Mouse (Mus musculus) liver (tissue): Measurements from ENCODE around the gene Celf2.

Source experiments
- DNase-seq: peaks from one replicate; pipeline ENCODE4 v3.0.0-alpha.2; 2020; ENCODE audit warnings: mixed read lengths

The Celf2 gene

DNA sequence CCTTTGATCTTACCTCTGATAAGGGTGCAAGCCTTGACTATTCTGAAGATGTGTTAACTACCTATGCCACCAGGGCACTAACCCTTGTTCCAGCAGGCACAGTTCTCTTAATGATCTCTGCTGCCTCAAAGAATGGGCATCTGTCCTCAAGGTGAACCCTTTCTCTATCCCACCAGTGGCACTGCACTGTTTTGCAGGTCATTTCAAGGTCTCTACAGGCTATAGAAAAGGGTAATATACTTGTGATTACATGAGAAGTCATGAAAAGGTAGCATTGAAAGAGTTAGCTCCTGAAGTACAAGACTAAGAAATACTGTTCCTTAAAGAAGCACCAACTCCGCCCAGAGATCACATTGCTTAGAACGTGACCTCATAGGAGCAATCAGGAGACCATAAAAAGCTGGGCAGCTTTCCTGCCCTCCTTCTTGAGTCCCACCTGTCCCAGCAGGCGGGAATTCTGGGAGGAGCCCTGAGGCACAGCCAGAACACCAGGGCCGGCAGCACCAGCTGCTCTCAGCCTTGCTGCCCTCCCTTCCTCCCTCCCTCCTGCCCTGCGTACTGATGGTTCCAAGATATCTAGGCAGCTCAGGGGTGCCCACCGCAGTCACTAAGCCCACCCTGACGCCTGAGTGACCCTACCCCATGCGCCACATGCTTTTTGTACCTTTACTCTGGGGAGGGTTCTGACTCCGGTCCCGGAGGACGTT, 788.5 kb downstream of the Celf2 start:
- DNase-seq, result no peak

DNA sequence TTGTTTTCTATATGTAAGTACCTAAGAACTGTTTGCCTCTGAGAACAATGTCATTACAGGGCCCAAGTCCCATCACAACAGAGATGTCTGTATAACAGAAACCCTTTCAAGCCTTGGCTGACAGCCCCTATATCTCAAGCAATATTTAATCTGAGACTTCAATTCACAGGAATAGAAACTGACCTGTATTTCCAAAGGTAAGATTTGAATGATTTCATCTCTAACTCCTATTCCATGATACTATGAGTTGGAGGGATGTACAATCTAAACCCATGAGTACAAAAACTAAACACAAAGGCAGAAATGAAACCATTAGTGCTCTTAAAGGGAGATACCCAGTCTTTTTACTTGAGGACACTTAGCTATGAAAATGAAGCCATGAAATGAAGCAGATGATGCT, 790.5 kb downstream of the Celf2 start:
- DNase-seq, result no peak

DNA sequence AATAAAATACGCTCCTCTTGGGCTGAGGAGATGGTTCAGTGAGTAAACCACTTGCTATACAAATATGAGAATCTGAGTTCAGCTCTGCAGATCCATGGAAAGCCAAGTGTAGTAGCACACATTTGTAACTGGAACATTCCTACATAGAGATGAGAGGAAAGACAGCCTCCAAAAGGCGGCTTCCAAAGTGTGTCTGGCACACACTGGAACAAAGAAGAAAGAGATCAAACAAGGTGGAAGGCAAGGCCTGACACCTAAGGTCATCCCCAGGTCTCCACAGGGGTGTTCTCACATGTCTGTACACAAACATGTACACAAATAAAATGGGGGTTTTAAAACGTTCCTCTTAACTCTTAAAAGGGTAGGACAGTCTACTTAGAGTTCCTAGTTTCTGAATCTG, 791.4 kb downstream of the Celf2 start:
- no peak for DNase-seq

DNA sequence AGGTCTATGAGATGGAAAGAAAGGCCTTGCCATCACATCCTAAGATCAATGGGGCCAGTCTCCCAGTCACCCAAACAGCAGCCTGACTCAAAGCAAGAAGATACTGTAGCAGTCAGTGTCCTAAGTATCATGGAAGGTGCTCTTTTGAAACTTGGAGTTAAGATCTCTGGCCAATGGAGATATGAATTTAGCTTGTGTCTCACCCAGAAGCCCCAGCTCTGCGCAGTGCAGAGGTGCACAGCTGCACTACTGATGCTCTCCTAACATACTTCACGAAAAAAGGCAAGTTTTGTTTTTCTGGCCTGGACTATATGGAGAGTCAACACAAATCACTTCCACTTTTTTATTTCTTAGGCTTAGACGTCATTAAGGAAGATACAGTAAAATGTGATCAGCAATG, 793.8 kb downstream of the Celf2 start:
- DNase-seq, result no peak

DNA sequence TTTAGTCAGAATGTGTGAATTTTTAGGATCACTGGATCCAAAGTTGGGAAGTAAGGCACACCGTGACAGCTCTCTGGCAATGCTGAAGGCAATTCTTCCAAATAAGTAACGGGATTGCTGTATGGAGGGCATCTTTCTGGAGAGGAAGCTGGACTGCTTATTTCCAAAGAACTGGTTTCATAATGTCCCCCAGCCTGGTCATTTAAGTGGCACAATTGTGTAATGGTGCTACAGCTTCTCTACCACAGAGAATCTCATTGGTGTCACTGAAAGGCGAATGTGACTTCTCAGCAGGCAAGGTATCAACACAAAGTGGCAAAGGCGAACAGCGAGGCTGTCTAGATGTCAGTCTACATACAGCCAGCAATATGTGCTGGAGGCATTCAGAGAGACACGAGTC, 795.8 kb downstream of the Celf2 start:
- DNase-seq, result no peak

DNA sequence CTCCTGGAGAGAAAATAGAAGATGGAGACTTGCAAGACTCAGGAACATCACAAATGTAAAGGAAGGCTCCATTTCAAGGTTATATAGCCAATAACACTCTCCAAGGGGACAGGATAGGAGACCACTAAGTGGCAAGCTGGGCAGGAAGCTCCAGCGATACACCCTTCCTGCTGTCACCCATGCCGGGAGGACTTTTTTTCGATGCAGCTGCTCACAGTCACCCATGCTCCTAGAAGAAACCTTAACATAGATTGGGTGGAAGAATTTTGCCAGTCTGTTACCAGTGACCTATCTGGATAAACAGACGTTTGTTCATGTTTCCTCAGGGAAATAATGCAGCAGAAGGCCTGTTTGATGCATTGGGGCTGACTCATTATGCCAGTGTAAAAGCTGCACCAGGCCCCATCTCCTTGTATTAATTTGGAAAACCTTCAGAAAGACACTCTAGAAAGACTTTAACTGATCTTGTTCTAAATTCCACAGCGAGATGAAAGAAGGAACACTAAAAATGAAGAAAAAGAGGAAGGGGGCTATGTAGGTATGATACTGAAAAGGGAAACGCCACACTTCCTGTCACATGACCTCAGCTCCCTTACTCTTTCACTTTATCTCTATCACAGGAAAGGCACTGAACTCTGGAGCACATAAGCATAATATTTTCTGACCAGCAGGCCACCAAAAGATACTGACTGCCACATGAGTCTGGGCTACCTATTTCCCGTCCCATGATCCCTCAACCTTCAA, 798.5 kb downstream of the Celf2 start:
- no peak for DNase-seq

DNA sequence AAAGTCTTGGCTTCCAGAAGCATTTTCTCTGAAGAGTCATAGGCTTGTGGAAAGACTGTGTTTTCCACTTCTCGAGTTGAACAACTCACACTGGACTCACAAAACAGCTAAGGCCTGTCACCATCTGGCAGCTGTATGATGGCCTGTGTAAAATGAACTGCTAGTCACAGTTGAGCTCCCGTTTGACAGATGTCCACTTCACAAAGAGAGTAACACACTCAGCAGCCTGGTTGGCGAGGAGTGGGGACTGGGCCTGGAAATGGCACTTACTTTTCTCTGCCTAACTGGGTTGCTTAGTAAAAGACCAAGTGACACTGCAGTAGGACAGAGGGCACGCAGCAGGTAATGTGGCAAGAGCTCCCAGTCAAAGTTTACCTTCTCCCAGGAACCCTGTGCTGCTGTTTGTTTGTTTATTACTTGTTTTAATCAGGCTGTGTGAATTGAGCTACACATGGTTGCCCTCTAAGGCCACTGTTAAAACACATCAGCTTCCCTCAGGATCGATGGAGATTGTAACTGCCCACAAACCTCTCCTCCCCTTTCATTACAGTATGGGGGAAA, 801.3 kb downstream of the Celf2 start:
- DNase-seq, result no peak

DNA sequence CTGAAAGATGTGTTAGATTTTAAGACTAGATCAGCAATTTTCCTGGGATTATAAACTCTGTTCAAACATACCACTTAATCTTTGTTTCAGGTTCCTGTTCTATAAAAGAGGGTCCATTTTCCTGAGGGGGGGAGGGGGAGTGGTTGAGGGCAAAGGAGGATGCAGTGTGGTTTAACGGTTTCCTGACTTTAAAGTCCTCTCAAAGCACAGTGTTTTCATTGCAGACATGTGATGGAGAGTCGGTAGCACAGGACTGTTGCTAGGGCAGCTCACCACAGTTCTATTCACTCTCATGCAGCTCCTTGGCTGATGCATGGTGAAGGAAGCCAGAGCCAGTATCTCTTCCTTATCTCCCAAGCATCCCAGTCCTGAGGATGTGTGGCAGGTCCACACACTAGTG, 802.1 kb downstream of the Celf2 start:
- no peak for DNase-seq

DNA sequence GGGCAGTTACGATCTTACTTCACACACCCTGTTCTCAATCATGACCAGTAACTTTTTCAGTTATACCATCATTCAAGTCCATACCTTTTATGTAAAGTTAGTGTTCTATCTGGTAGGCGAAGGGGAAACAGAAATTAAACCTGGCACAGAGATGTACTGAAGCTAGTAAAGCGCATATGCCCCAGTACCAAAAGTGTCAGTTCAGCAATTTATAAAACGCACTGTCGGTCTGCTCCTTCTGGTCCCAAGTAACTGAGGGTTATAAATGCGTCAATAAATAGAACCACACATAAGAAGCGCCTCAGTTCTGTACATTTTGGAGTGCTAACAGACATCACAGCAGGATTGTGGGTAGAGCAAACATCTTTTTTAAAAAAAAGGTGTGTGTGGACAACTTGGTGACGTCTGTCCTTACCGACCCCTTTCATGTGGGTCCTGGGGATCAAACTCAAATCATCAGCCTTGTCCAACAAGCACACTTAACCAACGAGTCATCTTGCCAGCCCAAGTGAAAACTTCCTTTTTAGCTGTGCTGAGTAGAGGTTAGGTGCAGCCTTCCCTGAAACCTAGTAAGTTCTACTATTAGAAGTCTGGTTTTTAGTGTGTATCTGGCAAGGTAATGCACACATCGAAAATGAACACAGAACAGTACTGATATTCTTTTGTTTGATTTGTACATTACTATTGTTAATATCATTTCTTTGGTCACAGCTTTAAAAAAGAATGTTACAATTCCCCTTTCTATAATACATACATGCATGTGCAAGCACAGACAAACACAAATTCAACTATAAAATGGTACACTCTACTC, 803.2 kb downstream of the Celf2 start:
- DNase-seq, result no peak

DNA sequence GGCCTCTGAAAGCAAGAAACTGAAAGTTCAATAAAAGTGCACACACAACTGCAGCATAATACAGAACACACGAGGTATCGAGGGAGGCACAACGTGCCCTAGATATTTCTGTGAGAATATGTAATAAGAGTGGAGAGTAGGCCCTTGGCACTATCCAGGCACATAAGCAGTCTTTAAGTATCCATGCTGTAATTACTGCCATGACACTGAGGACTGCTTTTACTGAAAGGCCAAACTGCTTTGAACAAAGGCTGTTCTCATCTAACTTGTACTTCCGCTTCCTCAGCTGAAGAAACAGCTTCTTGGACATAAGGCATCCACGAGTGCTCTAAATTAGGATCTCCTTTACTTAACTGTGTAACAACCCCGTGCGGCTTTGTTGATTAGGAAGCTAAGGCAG, 803.9 kb downstream of the Celf2 start:
- no peak for DNase-seq

DNA sequence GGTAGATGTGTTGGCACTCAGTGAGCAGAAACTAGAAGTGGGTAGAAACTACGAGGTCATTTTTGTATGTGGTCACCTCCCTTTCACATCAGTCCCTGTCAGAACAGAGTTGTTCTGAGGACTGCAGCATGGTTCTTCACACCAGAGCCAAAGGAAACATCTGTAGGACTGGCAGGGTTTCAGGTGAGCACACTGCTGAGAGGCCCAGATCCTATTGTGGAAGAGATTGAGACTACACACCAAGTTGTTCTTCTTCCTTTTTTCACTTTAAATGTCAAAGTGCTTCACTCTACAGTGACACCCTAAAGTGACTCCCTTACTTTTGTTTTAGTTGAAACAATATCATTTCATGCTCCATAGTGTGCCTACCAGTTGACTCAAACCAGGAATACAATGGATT, 804.6 kb downstream of the Celf2 start:
- no peak for DNase-seq

DNA sequence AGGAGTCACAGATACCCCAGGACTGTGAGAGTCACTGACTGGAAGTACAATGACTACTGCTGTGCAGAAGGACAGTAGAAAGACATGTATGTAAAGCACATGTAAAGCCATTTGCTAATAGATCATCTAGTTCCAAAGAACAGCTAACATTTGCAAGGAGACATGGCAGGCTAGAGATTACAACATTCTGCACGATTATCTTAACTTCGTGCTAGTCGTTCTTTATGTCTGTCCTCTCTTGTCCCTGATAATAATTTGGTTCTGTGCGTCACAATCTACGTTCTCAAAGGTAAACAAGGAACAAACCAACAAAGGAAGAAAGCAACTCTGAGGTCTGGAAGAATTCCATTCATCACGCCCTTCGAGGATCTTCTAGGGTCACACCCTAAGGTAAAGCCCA, 805.0 kb downstream of the Celf2 start:
- DNase-seq, result no peak

DNA sequence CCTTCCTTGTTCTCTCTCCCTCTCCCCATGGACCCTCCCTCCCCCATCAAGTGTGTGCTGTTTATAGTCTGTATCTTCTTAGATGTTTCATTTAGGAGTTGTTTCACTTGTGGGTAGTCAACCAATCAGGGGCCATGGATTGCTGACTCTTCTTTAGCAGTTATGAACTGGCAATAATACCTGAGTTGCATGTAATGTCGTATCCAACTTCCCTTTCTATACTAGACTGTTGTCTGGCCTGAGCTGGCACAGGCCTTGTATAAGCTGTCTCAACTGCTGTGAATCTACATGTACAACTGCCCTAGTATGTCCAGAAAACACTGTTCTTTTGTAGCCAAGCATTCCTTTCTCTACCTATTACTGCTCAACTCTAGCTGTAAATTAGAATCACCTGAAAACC, 813.0 kb downstream of the Celf2 start:
- DNase-seq, result no peak

DNA sequence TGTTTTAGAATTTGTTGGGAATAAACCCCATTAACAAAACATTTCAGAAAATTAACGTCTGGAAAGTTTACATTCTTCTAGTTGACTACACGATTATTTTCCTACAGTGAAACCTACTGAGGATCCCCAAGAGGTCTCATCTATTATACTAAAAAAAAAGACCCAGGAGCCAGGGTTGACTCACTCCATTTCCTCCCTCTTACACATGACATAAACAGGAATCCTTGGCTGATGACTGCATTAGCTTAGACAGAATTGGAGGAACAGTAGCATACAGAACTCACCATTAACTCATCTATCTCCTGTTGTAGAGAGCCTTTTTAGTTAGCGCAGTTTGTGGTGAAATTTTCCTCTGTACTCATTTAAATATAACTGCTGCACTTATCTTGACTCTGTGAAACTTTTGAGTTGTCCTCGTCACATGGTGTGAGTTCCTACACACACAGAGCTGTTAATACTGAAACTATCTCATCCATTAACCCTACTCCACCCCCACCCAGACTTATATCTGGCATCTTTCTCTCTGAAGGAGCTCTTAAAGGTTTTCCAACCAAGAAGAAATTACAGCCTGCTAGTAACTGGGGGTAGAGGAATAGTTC, 813.9 kb downstream of the Celf2 start:
- DNase-seq, result no peak

DNA sequence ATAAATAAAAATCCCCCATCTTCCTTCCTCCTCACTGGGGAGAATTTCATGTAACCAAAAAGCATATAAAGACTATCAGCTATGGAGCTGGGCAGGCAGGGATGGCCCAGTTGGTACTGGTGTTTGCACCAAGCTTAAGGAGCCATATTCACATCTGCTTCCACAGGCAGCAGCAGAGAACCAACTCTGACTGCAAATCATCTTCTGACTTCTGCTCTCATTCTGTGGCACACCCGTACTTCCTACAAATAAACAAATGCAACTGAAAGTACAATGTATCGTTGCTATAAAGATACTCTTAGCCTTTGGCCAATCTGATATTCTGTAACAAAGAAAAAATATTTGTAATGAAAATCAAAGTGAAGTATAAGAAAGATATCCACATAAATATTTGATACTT, 819.7 kb downstream of the Celf2 start:
- no peak for DNase-seq

DNA sequence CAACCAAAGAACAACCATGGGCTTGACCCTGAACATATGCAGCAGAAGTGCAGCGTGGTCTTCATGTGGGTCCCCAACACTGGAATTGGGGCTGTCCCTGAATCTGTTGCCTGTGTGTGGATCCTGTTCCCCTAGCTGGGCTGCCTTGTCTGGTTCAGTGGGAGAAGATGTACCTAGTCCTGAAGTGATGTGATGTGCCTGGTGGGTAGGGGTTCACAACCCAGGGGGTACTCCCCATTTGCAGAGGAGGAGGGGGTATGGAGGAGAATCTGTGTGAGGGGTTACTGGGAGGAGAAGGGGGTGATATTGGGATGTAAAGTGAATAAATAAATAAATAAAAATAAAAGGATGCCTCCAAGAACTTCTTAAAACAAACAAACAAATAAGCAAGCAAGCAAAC, 831.1 kb downstream of the Celf2 start:
- DNase-seq, result no peak

DNA sequence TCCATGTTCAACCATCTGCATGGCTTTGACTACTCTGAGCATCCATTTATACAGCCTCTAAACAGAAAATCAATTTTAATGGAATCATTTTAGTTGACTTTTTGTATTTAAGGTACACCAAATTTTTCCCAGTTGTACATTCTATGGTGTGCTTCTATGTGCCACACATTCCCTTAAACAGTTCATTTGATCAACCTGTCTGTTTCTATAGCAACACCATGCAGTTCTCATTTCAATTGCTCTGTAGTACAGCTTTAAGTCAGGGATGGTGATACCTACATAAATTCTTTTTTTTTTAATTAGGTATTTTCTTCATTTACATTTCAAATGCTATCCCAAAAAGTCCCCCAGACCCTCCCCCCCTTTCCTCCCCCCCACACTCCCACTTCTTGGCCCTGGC, 831.9 kb downstream of the Celf2 start:
- no peak for DNase-seq

DNA sequence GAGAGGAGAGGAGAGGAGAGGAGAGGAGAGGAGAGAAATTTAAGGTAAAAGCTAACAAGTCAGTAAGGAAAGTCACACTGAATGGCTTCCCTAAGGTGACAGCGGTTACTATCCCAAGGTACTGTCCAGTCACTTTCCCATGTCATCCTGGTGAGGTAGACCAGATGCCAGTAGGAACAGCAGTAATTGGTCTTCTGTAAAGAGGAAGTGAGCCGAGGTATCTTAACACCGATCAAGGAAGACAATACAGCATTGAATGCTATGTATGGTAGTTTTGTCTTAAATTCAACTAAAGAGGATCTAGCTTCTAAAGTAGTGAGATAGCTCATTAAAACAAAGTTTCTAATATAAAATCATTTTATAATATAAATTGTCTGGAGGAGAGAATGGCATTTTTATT, 835.0 kb downstream of the Celf2 start:
- no peak for DNase-seq

DNA sequence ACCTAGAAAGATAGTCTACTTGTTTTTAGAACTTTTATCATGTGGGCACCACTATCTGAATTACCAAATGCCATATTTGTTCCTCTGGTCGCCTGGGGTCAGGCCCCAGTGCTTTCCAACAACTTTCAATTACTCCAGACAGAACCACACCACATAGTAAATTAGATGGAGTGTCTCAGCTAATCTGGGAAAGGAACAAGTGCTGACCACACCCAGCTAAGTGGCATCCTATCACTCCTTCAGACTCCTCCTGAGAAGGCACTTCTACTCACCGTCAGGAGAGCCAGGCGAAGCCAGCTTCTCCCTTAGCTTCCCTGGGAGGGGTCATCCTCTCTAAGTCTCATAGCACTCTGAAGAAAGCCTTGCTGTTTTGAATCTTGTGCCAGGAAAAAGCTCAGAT, 835.9 kb downstream of the Celf2 start:
- no peak for DNase-seq

DNA sequence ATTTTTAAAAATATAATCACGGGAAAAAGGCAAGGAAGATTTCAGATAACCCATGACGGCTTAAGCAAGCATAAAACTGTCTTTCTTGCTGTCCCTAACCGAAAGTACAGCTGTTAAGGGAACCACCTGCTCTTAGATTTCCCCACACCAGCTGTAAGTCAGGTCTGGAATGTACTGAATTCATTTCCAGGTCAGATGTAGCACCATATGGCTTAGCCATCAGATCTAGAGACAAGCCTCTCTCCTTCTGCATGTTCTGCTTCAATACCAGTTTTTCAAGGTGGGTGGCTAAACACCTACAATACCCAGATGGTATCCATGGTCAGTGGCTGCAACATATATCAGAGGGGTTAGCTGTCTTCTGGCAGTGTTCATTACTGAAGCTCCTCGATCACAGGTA, 841.8 kb downstream of the Celf2 start:
- no peak for DNase-seq

DNA sequence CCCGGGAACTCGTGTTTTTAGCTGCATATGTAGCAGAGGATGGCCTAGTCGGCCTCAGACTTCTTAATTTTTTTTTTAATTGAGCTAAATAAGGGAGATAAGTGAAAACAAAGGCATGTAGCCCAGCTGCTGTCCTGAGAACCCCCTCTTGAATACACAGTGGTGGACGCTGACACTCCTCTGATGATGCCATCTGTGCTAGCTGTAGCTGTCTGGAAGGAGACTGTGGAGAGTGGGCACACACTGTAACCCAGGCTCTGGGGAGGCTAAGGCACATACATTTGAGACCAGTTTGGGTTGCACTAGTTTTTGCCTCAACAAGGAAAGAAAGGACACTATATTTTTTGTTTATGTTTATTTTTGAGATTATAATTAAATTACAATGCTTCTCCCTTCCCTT, 849.5 kb downstream of the Celf2 start:
- DNase-seq, result no peak

DNA sequence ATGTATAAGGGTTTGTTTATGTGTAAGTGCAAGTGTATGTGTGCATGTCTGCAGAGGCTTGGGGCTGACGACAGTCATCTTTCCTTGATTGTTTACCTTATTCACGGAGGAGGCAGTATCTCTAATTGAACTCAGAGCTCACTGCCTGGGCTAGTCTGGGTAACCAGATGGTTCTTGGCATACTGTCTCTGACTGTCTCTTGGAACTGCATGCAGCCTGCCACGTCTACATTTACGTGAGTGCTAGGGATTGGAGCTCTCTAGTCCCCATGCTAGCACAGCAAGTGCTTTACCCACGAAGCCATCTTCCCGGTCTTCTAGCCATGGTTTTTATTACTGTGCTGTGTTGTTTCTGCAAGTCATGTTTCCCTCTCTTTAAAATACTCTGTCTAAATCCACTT, 855.6 kb downstream of the Celf2 start:
- no peak for DNase-seq

DNA sequence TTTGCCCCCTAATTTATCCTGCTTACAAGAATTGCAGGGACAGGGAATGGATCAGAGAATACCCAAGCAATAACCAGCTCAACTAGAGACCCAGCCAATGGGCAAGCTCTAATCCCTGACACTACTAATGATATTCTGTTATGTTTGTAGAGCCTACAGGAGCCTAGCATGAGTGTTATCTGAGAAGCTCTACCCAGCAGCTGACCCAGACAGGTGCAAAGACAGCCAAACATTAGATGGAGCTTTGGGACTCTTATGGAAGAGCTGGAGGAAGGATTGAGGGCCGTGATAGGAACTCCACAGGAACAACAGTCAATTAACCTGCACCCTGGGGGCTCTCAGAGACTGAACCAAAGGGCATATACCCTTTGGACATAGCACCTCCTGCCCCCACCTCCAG, 857.7 kb downstream of the Celf2 start:
- no peak for DNase-seq
